Mouse (Mus musculus): ENCODE results near the gene Zfp960. TPM values are rescaled to one million over a fixed set of nuclear protein-coding genes. Genes with fewer than 3 reads are reported as not detected.
A peak's percentile ranks its signal among the peaks of the same experiment; 100 is the strongest.
"Not testable (repeated sequence)": the region's sequence is repeated elsewhere in the genome, so short reads cannot be mapped to it uniquely, and the experiment has no call there.

Gene Zfp960
- polyA plus RNA-seq (2017; shearing (Covaris generic)) = 1 to 10 TPM in 2 of 3 experiments, not detected in 1; 1.2 TPM

DNA sequence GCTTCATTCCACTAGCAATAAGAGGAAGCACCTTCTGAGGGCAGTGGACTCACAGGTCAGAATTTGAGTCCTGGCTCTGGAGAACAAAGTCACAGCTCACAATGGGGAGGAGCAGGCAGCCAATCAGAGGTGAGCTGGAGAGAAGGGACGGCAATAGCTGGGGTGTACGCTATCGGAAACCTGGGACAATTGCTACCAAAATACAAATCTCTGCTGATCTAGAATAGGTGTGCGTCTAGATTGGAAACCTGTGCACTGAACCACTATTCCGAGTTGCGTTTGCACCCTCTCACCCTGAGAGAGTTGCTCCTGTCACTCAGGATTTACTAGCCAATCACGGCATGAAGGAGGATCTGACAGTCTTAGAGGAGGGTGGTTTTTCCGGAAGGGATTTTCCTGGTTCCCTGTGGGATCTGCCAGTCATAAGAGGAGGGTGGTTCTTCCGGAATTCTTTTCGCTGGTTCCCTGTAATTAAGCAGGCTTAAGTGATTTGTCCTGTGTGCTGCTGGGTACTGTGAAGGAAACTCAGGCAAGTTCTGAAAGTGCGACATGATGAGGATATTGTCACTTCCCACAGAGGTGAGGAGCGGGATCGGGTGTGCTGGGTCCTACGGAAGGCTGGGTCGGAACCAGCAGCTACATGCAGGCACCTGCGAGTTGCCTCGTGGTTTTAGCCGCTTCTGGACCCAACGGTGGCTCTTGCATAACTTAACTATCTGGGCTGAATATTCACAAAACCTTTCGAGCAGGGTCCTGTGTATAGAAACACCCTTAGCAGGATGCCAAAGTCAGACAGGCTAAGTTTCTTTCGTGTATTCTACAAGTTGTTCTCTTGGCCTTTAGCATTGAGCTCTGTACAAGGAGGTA, at the start of gene Zfp960:
Gene Zfp960 (plus strand): TSS at position 486 of the 867 bp plus-strand sequence.
- ATAC-seq = not testable (repeated sequence)

DNA sequence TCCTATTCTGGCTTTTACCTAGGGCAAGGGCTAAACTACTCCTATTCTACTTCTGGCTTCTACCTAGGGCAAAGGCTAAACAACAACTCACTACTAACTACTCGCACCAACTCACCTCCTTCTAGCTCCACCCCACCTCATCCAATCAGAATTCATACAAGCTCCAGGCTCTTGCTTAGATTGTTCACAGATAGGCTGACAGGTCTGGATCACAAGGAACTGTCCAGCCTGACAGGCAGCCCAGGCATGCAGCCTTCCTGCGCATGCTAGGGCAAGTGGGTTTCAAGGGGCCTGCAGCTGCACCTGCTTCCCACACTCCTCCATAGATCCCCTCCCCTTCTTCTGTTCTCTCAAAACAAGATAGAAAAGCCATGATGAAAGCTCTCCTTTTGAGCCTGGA, 45.8 kb upstream of the Zfp960 start:
- not testable (repeated sequence) for ATAC-seq

DNA sequence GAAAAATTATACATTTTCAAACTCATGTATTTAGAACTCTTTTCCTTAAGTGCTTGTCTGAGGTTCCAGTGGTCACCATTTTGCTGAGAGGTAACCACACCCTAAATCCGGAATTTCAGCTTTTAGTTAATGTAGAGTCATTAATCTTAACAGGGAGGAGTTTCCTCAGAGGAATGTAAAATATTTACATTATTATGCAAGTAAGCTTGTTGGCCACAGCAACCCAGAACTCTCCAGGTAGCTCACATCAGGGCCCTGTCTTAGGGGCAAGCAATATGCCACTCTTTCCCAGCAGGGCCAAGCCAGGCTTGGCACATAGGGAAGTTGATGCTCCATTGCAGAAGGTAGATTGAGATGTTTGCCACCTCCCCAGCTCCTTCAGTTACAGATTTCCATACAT, 4.3 kb upstream of the Zfp960 start:
- ATAC-seq = not testable (repeated sequence)

DNA sequence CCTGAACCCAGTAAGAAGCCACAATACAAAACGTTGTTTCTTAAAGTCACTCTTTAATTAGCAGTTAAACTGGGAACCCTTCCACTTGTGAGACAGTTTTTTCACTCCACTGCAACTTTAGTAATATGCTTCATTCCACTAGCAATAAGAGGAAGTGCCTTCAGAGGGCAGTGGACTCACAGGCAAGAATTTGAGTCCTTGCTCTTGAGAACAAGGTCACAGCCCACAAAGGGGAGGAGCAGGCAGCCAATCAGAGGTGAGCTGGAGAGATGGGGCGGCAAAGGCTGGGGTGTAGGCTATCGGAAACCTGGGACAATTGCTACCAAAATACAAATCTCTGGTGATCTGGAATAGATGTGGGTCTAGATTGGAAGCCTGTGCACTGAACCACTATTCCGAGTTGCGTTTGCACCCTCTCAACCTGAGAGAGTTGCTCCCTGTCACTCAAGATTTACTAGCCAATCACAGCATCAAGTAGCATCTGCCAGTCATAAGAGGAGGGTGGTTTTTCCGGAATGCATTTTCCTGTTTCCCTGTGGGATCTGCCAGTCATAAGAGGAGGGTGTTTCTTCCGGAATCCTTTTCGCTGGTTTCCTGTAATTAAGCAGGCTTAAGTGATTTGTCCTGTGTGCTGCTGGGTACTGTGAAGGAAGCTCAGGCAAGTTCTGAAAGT, 57.1 kb downstream of the Zfp960 start, which contains the start of gene Zfp97:
Gene Zfp97 (plus strand): TSS at position 586 of the 673 bp plus-strand sequence.
- ATAC-seq = peak; percentile 99

Other genes with a start within 250 kb of the Zfp960 start
- 10 to 100 TPM in 2 of 3 experiments, 1 to 10 TPM in 1; 8.5 to 12.5 (median 10.9) TPM for gene Zfp97, start 57.3 kb downstream of the Zfp960 start, polyA plus RNA-seq (2017; shearing (Covaris generic))